In the genomic region with DNA sequence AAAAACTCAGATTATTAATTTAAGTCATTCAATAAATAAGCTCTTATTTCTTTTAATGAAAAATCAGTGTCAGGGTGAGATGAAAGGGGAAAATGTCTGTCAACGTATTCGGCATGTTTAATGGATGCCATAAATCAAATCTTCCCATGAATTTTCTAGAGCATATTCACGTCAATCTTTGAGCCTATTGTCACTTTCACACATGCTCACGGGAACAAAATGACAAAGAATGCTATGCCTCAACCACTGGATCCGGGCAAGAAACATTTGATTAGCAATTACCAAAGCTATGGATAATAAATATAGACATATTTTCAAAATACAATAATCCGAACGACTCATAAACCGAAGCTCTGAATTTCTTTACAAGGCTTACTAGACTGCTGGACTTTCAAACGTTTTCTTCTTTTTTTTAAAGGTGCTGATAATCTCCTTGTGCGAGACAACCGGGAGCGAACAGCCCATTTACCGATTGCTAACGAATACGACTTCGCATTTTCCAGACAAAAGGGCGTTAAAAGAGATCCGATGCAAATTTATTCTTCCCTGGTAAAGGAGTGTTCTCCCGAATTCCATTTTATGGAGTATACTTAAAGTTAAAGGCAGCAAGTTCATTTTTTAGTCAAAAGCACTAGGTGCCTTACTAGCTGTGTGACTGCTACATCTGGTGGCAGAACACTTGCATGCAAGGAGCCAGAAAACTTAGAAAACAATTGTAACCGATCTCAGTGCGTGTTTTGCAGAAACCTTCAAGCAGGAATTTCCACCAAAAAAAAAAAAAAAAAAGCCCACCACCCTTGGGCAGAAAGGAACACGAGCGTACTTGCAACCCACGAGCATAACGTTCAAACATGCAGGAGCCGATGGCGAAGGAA, we compare ENCODE assay signal across 8 mouse cellular contexts. TPM values are rescaled to one million over a fixed set of nuclear protein-coding genes. Genes with fewer than 3 reads are reported as not detected.
DNase-seq lines count a peak whose midpoint lies in the region; ATAC-seq and TF ChIP-seq lines count a peak whose summit lies in the region.

No protein-coding gene starts in this region.

- no peak for TF ChIP-seq EP300 in ES-Bruce4 (IDR thresholded peaks at IDR 0.05; ENCODE audit: insufficient read depth, low read depth, low read length)

- ATAC-seq in hindbrain, embryonic 14.5 days (ENCODE audit: low FRiP score): no peak
- ATAC-seq in liver, embryonic 15.5 days (ENCODE audit: insufficient read depth): no peak

- intact Hi-C loops in heart, postnatal 25 days (cut with DNase I): loop anchor here (2.0 to 5.0 kb wide), 3 partner anchors 43 to 213 kb away; no protein-coding TSS in a partner anchor

- DNase-seq in heart, adult 9 months (ENCODE audit: low spot score in 2 of 2): peak; percentile 13 to 26
- DNase-seq in heart, postnatal 25 days (ENCODE audit: low spot score): no peak
- DNase-seq in embryonic facial prominence, embryonic 10.5 days (ENCODE audit: low spot score): no peak
- DNase-seq in hindbrain, embryonic 14.5 days (ENCODE audit: low spot score): peak; percentile 70
- no peak for DNase-seq in gastrocnemius, postnatal 10 days

- no peaks in the 10 kb centered on the region for H3K27me3 ChIP-seq in ES-Bruce4 (ENCODE audit: control insufficient read depth, insufficient read depth, low read length, poor library complexity, severe bottlenecking)
- no peaks in the 10 kb centered on the region for H3K27me3 ChIP-seq in embryonic facial prominence, embryonic 10.5 days (replicated peaks; ENCODE audit: low read depth, poor library complexity, severe bottlenecking)
- H3K27me3 ChIP-seq in hindbrain, embryonic 14.5 days (ENCODE audit: control insufficient read depth, insufficient read depth, low read length): no peaks in the 10 kb centered on the region
- H3K27me3 ChIP-seq in liver, embryonic 15.5 days: no peaks in the 10 kb centered on the region

- H3K9ac ChIP-seq in ES-Bruce4 (ENCODE audit: low read depth, poor library complexity, severe bottlenecking): peak overlapping the region; percentile 100
- H3K9ac ChIP-seq in hindbrain, embryonic 14.5 days: peak overlapping the region; percentile 93
- H3K9ac ChIP-seq in liver, embryonic 15.5 days: peak overlapping the region; percentile 99

- peak overlapping the region; percentile 100 for H3K4me3 ChIP-seq in ES-Bruce4 (ENCODE audit: low read depth, low read length)
- H3K4me3 ChIP-seq in embryonic facial prominence, embryonic 10.5 days: peak overlapping the region; percentile 93
- peak overlapping the region; percentile 93 for H3K4me3 ChIP-seq in hindbrain, embryonic 14.5 days (replicated peaks; ENCODE audit: low read length)
- H3K4me3 ChIP-seq in liver, embryonic 15.5 days (replicated peaks): peak overlapping the region; percentile 99
- peak overlapping the region; percentile 74 for H3K4me3 ChIP-seq in olfactory bulb, adult 2 months (ENCODE audit: insufficient read depth, low read depth, low read length)

- peak overlapping the region; percentile 97 for H3K27ac ChIP-seq in ES-Bruce4 (ENCODE audit: insufficient read depth, low read length)
- peak overlapping the region; percentile 100 for H3K27ac ChIP-seq in embryonic facial prominence, embryonic 10.5 days (replicated peaks)
- H3K27ac ChIP-seq in hindbrain, embryonic 14.5 days: peak overlapping the region; percentile 100
- H3K27ac ChIP-seq in liver, embryonic 15.5 days (replicated peaks): peak overlapping the region; percentile 100
- peak overlapping the region; percentile 58; the same call in 1 of the 2 replicates for H3K27ac ChIP-seq in olfactory bulb, adult 2 months (ENCODE audit: insufficient read depth, low read depth, low read length)

- no peak for TF ChIP-seq POLR2A in ES-Bruce4 (IDR thresholded peaks at IDR 0.05; ENCODE audit: insufficient read depth, low read length)
- no peak for TF ChIP-seq POLR2A in olfactory bulb, adult 2 months (IDR thresholded peaks at IDR 0.05; ENCODE audit: insufficient read depth, low read depth, low read length)

- H3K36me3 ChIP-seq in ES-Bruce4 (ENCODE audit: control insufficient read depth, insufficient read depth, low read length, poor library complexity, severe bottlenecking): no peaks in the 10 kb centered on the region
- no peaks in the 10 kb centered on the region for H3K36me3 ChIP-seq in embryonic facial prominence, embryonic 10.5 days (replicated peaks)
- no peaks in the 10 kb centered on the region for H3K36me3 ChIP-seq in hindbrain, embryonic 14.5 days (replicated peaks; ENCODE audit: control insufficient read depth, insufficient read depth)
- H3K36me3 ChIP-seq in liver, embryonic 15.5 days (replicated peaks): no peaks in the 10 kb centered on the region

- no peak for TF ChIP-seq CTCF in ES-Bruce4 (IDR thresholded peaks at IDR 0.05; ENCODE audit: low read depth, low read length)
- TF ChIP-seq CTCF in olfactory bulb, adult 2 months (IDR thresholded peaks at IDR 0.05; ENCODE audit: insufficient read depth, low read depth, low read length): no peak

- peaks cover 1% of the 10 kb centered on the region for H3K4me1 ChIP-seq in ES-Bruce4 (ENCODE audit: control insufficient read depth, insufficient read depth, low read length)
- H3K4me1 ChIP-seq in embryonic facial prominence, embryonic 10.5 days: peaks cover 21% of the 10 kb centered on the region
- peaks cover 17% of the 10 kb centered on the region for H3K4me1 ChIP-seq in hindbrain, embryonic 14.5 days (replicated peaks; ENCODE audit: control insufficient read depth, insufficient read depth, low read length)
- H3K4me1 ChIP-seq in liver, embryonic 15.5 days (replicated peaks): peaks cover 62% of the 10 kb centered on the region
- 0 out of 2 replicates have a peak, but pooled peaks cover 4% of the 10 kb centered on the region for H3K4me1 ChIP-seq in olfactory bulb, adult 2 months (ENCODE audit: control insufficient read depth, insufficient read depth, low read length)

- peak overlapping the region; percentile 73 for H3K4me2 ChIP-seq in hindbrain, embryonic 14.5 days (replicated peaks)
- H3K4me2 ChIP-seq in liver, embryonic 15.5 days: peak overlapping the region; percentile 65

- 4% methylated on average over 27 of the region's 27 CpGs for WGBS in embryonic facial prominence, embryonic 10.5 days
- WGBS in hindbrain, embryonic 14.5 days: 1% methylated on average over 27 of the region's 27 CpGs
- 1% methylated on average over 27 of the region's 27 CpGs for WGBS in liver, embryonic 15.5 days (ENCODE audit: insufficient replicate concordance)
- under 1% methylated on average over 27 of the region's 27 CpGs for WGBS in olfactory bulb, adult 2 months

- H3K9me3 ChIP-seq in ES-Bruce4 (replicated peaks; ENCODE audit: control insufficient read depth, insufficient read depth, low read length, poor library complexity, severe bottlenecking): no peaks in the 10 kb centered on the region
- H3K9me3 ChIP-seq in embryonic facial prominence, embryonic 10.5 days: no peaks in the 10 kb centered on the region
- H3K9me3 ChIP-seq in hindbrain, embryonic 14.5 days (ENCODE audit: control insufficient read depth, low read length): no peaks in the 10 kb centered on the region
- H3K9me3 ChIP-seq in liver, embryonic 15.5 days (replicated peaks): no peaks in the 10 kb centered on the region

RNA-seq across cellular contexts. Expression of a gene that starts 1.4 kb away (rescaled TPM):
- total RNA-seq in heart, postnatal 25 days (2021): 10 to 100 TPM; 31.2 to 31.9 TPM
- polyA plus RNA-seq in ES-Bruce4 (2011; ENCODE audit: insufficient read depth, insufficient read length, low read depth, missing spikeins): 83.4 and 89.0 TPM in 2 replicates
- polyA plus RNA-seq in embryonic facial prominence, embryonic 10.5 days (2016; fragmentation: Nextera tagmentation; extraction: Ambion mirVana): 29.2 TPM in 2 replicates
- polyA plus RNA-seq in hindbrain, embryonic 14.5 days (2014; fragmentation: Nextera tagmentation; extraction: Ambion mirVana): 28.1 and 29.9 TPM in 2 replicates
- polyA plus RNA-seq in liver, embryonic 15.5 days (2015; fragmentation: Nextera tagmentation; extraction: Ambion mirVana): 29.0 and 30.1 TPM in 2 replicates
- not detected in 2 replicates for polyA plus RNA-seq in olfactory bulb, adult 2 months (2012; ENCODE audit: insufficient read depth, insufficient read length, low replicate concordance, missing spikeins)
- 10 to 100 TPM; 43.1 to 46.2 TPM for total RNA-seq in gastrocnemius, postnatal 10 days (2021)

Comparison
In these comparisons a context has a peak if more than half of its experiments do, and no peak if none do; other contexts are left out.
1. DNase-seq: peak in heart, adult 9 months (2 of 2) and hindbrain, embryonic 14.5 days (single experiment); none in heart, postnatal 25 days (single experiment), embryonic facial prominence, embryonic 10.5 days (single experiment) and gastrocnemius, postnatal 10 days (single experiment).
2. Peak in every context shown above with its lines, with median percentiles within 50 percentile points of each other: H3K27ac ChIP-seq, H3K4me3 ChIP-seq and H3K9ac ChIP-seq.